Mouse (Mus musculus) brain, embryonic 14.5 days (tissue): ENCODE measurements at regions not wholly inside any gene's neighbourhood (a gene's known extent, or its start where the extent isn't known, plus 50 kb on each side); places are given as distances from the start of the nearest gene placed in this dataset.
A peak's percentile ranks its signal among the peaks of the same experiment; 100 is the strongest.

ENCODE experiments used
- DNase-seq: peaks from one replicate; pipeline ENCODE4 v3.0.0-alpha.2; 2011; ENCODE audit warnings: low read depth
- CTCF ChIP-seq: fragments of 200-500 bp; IDR thresholded peaks from 2 replicates; pipeline ENCODE4 v1.5.1; 2012; ENCODE audit warnings: inconsistent platforms, mild to moderate bottlenecking, moderate library complexity, borderline replicate concordance; ENCODE audit not compliant: insufficient read depth, insufficient read length; ENCODE audit errors: extremely low read depth
- POLR2A ChIP-seq: fragments of 200-500 bp; IDR thresholded peaks from 2 replicates; pipeline ENCODE4 v1.6.1; 2012; ENCODE audit warnings: mild to moderate bottlenecking, inconsistent platforms, borderline replicate concordance; ENCODE audit not compliant: poor library complexity, insufficient read depth, insufficient read length, severe bottlenecking; ENCODE audit errors: extremely low read depth

GRCm38 (mm10) chr10:72188326-72188725 lies 466.3 kb upstream of the Zwint start:
- peak; percentile 17 for DNase-seq
- TF ChIP-seq POLR2A (no peak), CTCF (no peak)

- TF ChIP-seq CTCF, result no peak
- no peak for DNase-seq
Measured at GRCm38 (mm10) chr10:72217812-72218211, 436.8 kb upstream of the Zwint start.

- TF ChIP-seq CTCF (no peak), POLR2A (no peak)
- DNase-seq, result peak; percentile 62
Measured at GRCm38 (mm10) chr10:72221120-72221519, 433.5 kb upstream of the Zwint start.

GRCm38 (mm10) chr10:72222505-72222904 lies 432.1 kb upstream of the Zwint start:
- DNase-seq, result no peak
- TF ChIP-seq CTCF (no peak), POLR2A (no peak)

- TF ChIP-seq CTCF (no peak), POLR2A (no peak)
- no peak for DNase-seq
Measured at GRCm38 (mm10) chr10:72225084-72225483, 429.6 kb upstream of the Zwint start.

GRCm38 (mm10) chr10:72244106-72244505 lies 410.5 kb upstream of the Zwint start:
- TF ChIP-seq POLR2A (no peak), CTCF (no peak)
- DNase-seq, result no peak
